Mouse (Mus musculus) liver, adult 2 months (tissue): Measurements from ENCODE around the gene 4930579F01Rik. TPM values are rescaled to one million over a fixed set of nuclear protein-coding genes. Genes with fewer than 3 reads are reported as not detected.

ENCODE experiments used
- DNase-seq: peaks from one replicate; pipeline ENCODE4 v3.0.0-alpha.2; 2011; ENCODE audit warnings: low read depth, low spot score; ENCODE audit errors: extremely low read depth
- H3K27ac ChIP-seq: fragments of 200-500 bp; replicated peaks from 2 replicates; pipeline ENCODE4 v1.5.1; 2012; ENCODE audit warnings: low read depth, mild to moderate bottlenecking, control low read depth, inconsistent platforms, low read length; ENCODE audit not compliant: insufficient read depth
- H3K27me3 ChIP-seq: fragments of 200-500 bp; 2 replicates; pipeline ENCODE4 v1.6.1; 2012; ENCODE audit warnings: mild to moderate bottlenecking, moderate library complexity, low read length, inconsistent platforms; ENCODE audit not compliant: control insufficient read depth, insufficient read depth
- H3K36me3 ChIP-seq: fragments of 200-500 bp; 2 replicates; pipeline ENCODE4 v1.6.1; 2012; ENCODE audit warnings: low read length, inconsistent platforms; ENCODE audit not compliant: control insufficient read depth, insufficient read depth
- H3K4me1 ChIP-seq: fragments of 200-500 bp; 2 replicates; pipeline ENCODE4 v1.6.1; 2011; ENCODE audit warnings: low read length; ENCODE audit not compliant: control insufficient read depth, insufficient read depth
- H3K4me3 ChIP-seq: fragments of 200-500 bp; 2 replicates; pipeline ENCODE4 v1.5.1; 2011; ENCODE audit warnings: low read depth, mild to moderate bottlenecking, control low read depth, low read length, moderate library complexity; ENCODE audit not compliant: insufficient read depth
- H3K79me2 ChIP-seq: fragments of 200-500 bp; 2 replicates; pipeline ENCODE4 v1.6.1; 2012; ENCODE audit warnings: inconsistent platforms, mild to moderate bottlenecking, low read length, moderate library complexity; ENCODE audit not compliant: control insufficient read depth, insufficient read depth
- H3K9ac ChIP-seq: fragments of 200-500 bp; 2 replicates; pipeline ENCODE4 v1.6.1; 2012; ENCODE audit warnings: low read depth, mild to moderate bottlenecking, control low read depth, inconsistent platforms, low read length
- CTCF ChIP-seq: fragments of 200-500 bp; IDR thresholded peaks from 2 replicates; pipeline ENCODE4 v1.5.1; 2011; ENCODE audit warnings: low read depth, low read length, control low read depth
- POLR2A ChIP-seq: fragments of 200-500 bp; IDR thresholded peaks from 2 replicates; pipeline ENCODE4 v1.6.1; 2011; ENCODE audit warnings: low read length, control low read depth; ENCODE audit not compliant: insufficient read depth; ENCODE audit errors: extremely low read depth
- WGBS: fragments of 180-500 bp; shearing (Covaris S2); methylation state at CpG from one replicate; pipeline ENCODE4 v1.1.7; 2018; 5-methylcytosine and 5-hydroxymethylcytosine counted together
- polyA plus RNA-seq: library from polyadenylated mRNA; depleted of rRNA; stranded (reverse); fragments of >200 nt; gene quantifications from 2 replicates; pipeline ENCODE4 v1.2.3, GENCODE M21; 2012
- total RNA-seq: library from RNA; depleted of rRNA; stranded (reverse); fragments of >200 nt; gene quantifications from 2 replicates; pipeline ENCODE4 v1.2.3, GENCODE M21; 2014

Gene 4930579F01Rik
- total and polyA plus RNA-seq, 2 experiments: not detected

- H3K27ac ChIP-seq: no peak overlapping the region
- no peak overlapping the region for H3K9ac ChIP-seq
- H3K27me3 ChIP-seq: no peaks in the 10 kb centered on the region
- H3K79me2 ChIP-seq: no peaks in the 10 kb centered on the region
- 92% methylated on average over 4 of the region's 4 CpGs for WGBS
- no peaks in the 10 kb centered on the region for H3K4me1 ChIP-seq
- no peak for DNase-seq
- no peak overlapping the region for H3K4me3 ChIP-seq
- TF ChIP-seq CTCF (no peak), POLR2A (no peak)
- H3K36me3 ChIP-seq: no peaks in the 10 kb centered on the region
Measured at GRCm38 (mm10) chr3:138212431-138212951, 18.9 kb upstream of the 4930579F01Rik start.

GRCm38 (mm10) chr3:138210432-138211075 is 16.9 kb upstream of the 4930579F01Rik start:
- WGBS: 76% methylated on average over 5 of the region's 5 CpGs
- no peak for DNase-seq

GRCm38 (mm10) chr3:138208821-138209220 is 15.2 kb upstream of the 4930579F01Rik start:
- H3K27ac ChIP-seq: no peak overlapping the region
- H3K4me3 ChIP-seq: no peak overlapping the region
- H3K9ac ChIP-seq: no peak overlapping the region
- no peak for DNase-seq
- no peaks in the 10 kb centered on the region for H3K79me2 ChIP-seq
- WGBS: 92% methylated on average over 3 of the region's 3 CpGs
- H3K4me1 ChIP-seq: no peaks in the 10 kb centered on the region; the same call in 1 of the 2 replicates
- TF ChIP-seq CTCF: no peak
- no peak for TF ChIP-seq POLR2A
- H3K36me3 ChIP-seq: no peaks in the 10 kb centered on the region
- no peaks in the 10 kb centered on the region for H3K27me3 ChIP-seq

More at GRCm38 (mm10) chr3:138210432-138211075, 16.9 kb upstream of the 4930579F01Rik start:
- no peaks in the 10 kb centered on the region for H3K79me2 ChIP-seq
- no peak overlapping the region for H3K9ac ChIP-seq
- H3K27ac ChIP-seq: no peak overlapping the region
- no peak overlapping the region for H3K4me3 ChIP-seq
- H3K27me3 ChIP-seq: no peaks in the 10 kb centered on the region
- no peaks in the 10 kb centered on the region for H3K36me3 ChIP-seq
- TF ChIP-seq POLR2A: no peak
- TF ChIP-seq CTCF: no peak
- no peaks in the 10 kb centered on the region for H3K4me1 ChIP-seq

GRCm38 (mm10) chr3:138198722-138199068 is 5.1 kb upstream of the 4930579F01Rik start:
- Histone ChIP-seq H3K4me3 (no peak overlapping the region), H3K36me3 (no peaks in the 10 kb centered on the region), H3K79me2 (no peaks in the 10 kb centered on the region), H3K4me1 (peaks cover 3% of the 10 kb centered on the region; the same call in 1 of the 2 replicates), H3K27me3 (no peaks in the 10 kb centered on the region), H3K27ac (no peak overlapping the region), H3K9ac (no peak overlapping the region)
- no peak for DNase-seq
- WGBS: 77% methylated on average over 7 of the region's 7 CpGs
- no peak for TF ChIP-seq POLR2A
- no peak for TF ChIP-seq CTCF

GRCm38 (mm10) chr3:138197973-138198721 is 4.5 kb upstream of the 4930579F01Rik start:
- no peaks in the 10 kb centered on the region for H3K36me3 ChIP-seq
- H3K79me2 ChIP-seq: no peaks in the 10 kb centered on the region
- peak; percentile 60; the same call in 1 of the 2 replicates for TF ChIP-seq CTCF
- TF ChIP-seq POLR2A: no peak
- H3K4me1 ChIP-seq: peaks cover 1% of the 10 kb centered on the region; the same call in 1 of the 2 replicates
- H3K4me3 ChIP-seq: no peak overlapping the region
- H3K27ac ChIP-seq: no peak overlapping the region
- no peaks in the 10 kb centered on the region for H3K27me3 ChIP-seq
- no peak overlapping the region for H3K9ac ChIP-seq
- DNase-seq: peak; percentile 71
- 28% methylated on average over 20 of the region's 20 CpGs for WGBS

GRCm38 (mm10) chr3:138197556-138197955 is 3.9 kb upstream of the 4930579F01Rik start:
- Histone ChIP-seq H3K27me3 (no peaks in the 10 kb centered on the region), H3K9ac (no peak overlapping the region), H3K4me3 (no peak overlapping the region), H3K4me1 (peaks cover 1% of the 10 kb centered on the region; the same call in 1 of the 2 replicates), H3K27ac (no peak overlapping the region), H3K36me3 (no peaks in the 10 kb centered on the region), H3K79me2 (no peaks in the 10 kb centered on the region)
- WGBS: 67% methylated on average over 9 of the region's 9 CpGs
- no peak for TF ChIP-seq CTCF
- no peak for TF ChIP-seq POLR2A
- no peak for DNase-seq
